Mouse (Mus musculus) large intestine, adult 2 months (tissue): ENCODE measurements around the gene Rabep2. TPM values are rescaled to one million over a fixed set of nuclear protein-coding genes. Genes with fewer than 3 reads are reported as not detected.
"Not testable (repeated sequence)": the region's sequence is repeated elsewhere in the genome, so short reads cannot be mapped to it uniquely, and the experiment has no call there.

Source experiments
- DNase-seq: peaks from one replicate; pipeline ENCODE4 v3.0.0-alpha.2; 2012; ENCODE audit warnings: low read depth, low spot score
- WGBS: fragments of 180-500 bp; shearing (Covaris S2); methylation state at CpG from one replicate; pipeline ENCODE4 v1.1.7; 2018; 5-methylcytosine and 5-hydroxymethylcytosine counted together
- polyA plus RNA-seq: library from polyadenylated mRNA; depleted of rRNA; stranded (reverse); fragments of >200 nt; gene quantifications from 2 replicates; pipeline ENCODE4 v1.2.3, GENCODE M21; 2012; rRNA removed

The Rabep2 gene
- 16.5 and 17.4 TPM in 2 replicates for polyA plus RNA-seq

DNA sequence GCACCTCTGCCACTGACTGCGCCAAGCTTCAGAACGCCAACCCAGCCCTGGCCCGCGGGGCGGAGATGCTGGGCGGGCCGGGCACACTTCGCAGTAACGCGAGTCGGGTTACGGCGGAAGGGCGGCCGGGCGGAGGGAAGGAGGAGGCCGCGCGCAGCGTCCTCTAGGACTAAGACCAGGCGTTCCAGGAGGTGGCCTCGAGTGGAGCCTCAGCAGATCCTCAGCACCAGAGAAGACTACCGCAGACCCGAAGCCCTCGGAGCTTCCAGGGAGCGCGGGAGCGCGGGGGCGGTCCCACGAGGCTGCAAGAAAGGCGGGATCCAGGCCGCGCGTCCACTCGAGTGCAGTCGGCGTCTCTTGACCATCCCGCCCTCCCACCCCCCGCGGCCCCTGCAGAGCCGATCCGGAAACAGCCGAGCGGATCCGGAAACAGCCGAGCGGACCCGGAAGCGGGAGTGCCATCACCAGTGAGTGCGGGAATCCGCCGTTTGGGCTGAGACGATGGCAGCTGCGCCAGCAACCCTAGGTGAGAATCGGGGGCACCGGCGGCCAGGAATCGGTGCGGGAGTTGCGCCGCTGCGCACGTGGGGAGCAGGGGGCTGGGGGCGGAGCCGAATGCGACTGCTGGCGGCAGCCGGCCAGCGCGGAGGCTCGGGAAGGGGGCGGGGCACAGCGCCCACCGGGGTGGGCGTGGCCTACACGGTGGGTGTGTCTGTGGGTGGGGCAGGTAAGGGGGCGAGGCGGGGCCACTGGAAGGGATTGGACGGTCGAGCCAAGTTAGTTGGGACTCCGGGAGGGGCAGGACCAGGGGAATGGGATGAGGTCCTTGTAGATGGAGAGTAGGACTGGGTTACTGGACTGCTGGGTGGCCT, at the start of gene Rabep2:
TSS of gene Rabep2 (plus strand) at position 129 of the 872 bp plus-strand sequence.
- DNase-seq, result peak; percentile 60
- WGBS, result under 1% methylated on average over 82 of the region's 82 CpGs

DNA sequence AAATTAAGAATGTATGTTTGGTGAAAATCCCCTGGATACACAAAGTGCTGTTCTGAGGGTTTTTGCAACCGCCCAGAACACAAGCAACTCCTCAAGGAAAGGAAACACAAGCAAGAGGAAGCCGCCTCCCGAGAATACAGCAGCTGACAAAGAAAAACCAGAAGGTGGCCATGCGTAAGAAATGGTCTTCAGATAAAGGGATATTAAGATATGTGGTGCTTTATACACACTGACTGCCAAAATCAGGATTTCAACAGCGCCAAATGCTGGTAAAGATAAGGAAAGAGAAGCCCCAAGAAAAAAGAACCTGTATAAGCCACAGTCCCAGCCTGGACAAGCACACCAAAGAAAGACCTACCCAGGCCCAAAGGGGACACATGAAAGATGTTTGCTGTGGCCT, 45.0 kb upstream of the Rabep2 start:
- no peak for DNase-seq
- 84% methylated on average over 5 of the region's 5 CpGs for WGBS

- no peak for DNase-seq
- WGBS, result 100% methylated on average over 1 of the region's 1 CpGs
Measured at GRCm38 (mm10) chr7:126388185-126388584, 40.4 kb upstream of the Rabep2 start.

- not testable (repeated sequence) for DNase-seq
- 44% methylated on average over 7 of the region's 7 CpGs for WGBS
Measured at GRCm38 (mm10) chr7:126392086-126392884, 36.3 kb upstream of the Rabep2 start.

- under 1% methylated on average over 59 of the region's 59 CpGs for WGBS
- peak; percentile 95 for DNase-seq
Measured at GRCm38 (mm10) chr7:126396298-126397119, 32.0 kb upstream of the Rabep2 start, which contains the start of gene Nfatc2ip. Gene Nfatc2ip, minus strand, starts transcription at chr7:126396737.

DNA sequence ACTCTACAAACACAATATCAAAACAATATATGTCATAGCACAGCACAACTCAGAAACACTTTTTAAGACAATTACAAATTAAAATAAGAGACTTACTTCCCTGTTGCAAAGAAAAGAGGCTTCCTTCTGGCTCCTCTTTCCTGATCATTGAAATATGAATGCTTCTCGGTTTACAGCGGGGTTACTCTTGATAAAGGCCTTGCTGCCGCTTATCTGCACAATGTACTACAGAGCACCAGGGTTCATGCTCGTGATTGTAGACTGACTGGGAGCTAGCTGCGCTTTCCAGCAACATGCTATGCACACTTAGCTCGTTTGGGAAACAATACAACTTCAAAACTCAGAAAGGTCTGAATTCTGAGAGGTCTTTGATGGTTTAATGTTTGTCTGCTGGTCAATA, 31.3 kb upstream of the Rabep2 start:
- DNase-seq, result no peak
- WGBS, result 64% methylated on average over 6 of the region's 6 CpGs

GRCm38 (mm10) chr7:126397822-126398221, 30.7 kb upstream of the Rabep2 start:
- no peak for DNase-seq
- 81% methylated on average over 4 of the region's 4 CpGs for WGBS

- peak; percentile 60 for DNase-seq
- 5% methylated on average over 5 of the region's 5 CpGs for WGBS
Measured at GRCm38 (mm10) chr7:126399548-126399947, 29.0 kb upstream of the Rabep2 start.

GRCm38 (mm10) chr7:126402518-126402917, 26.0 kb upstream of the Rabep2 start:
- not testable (repeated sequence) for DNase-seq
- 72% methylated on average over 8 of the region's 8 CpGs for WGBS

GRCm38 (mm10) chr7:126408686-126409085, 19.9 kb upstream of the Rabep2 start:
- DNase-seq, result no peak
- 77% methylated on average over 2 of the region's 2 CpGs for WGBS

- no peak for DNase-seq
- WGBS, result 86% methylated on average over 4 of the region's 4 CpGs
Measured at GRCm38 (mm10) chr7:126411061-126411460, 17.5 kb upstream of the Rabep2 start.

GRCm38 (mm10) chr7:126414725-126415124, 13.8 kb upstream of the Rabep2 start, which contains the start of gene Cd19:
Gene Cd19, minus strand, starts transcription at chr7:126414889.
- 85% methylated on average over 6 of the region's 6 CpGs for WGBS
- DNase-seq, result no peak

DNA sequence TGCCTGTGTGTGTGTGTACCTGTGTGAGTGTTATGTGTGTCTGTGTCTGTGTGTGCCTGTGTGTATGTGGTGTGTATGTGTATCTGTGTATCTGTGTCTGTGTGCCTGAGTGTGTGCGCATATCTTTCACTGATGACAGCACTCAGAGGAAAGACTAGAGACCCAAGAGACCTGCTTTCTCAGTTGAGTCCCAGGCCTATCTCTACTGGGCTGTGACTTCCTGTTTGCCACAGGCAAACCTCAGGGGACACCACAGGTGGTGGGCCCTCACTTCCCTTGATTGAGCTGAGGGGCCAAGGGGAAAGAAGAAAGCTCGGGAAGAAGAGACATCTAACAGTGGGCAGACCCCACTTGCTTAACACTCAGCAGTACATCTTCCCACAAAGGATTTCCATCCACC, 11.9 kb upstream of the Rabep2 start:
- DNase-seq, result no peak
- WGBS, result 73% methylated on average over 2 of the region's 2 CpGs

DNA sequence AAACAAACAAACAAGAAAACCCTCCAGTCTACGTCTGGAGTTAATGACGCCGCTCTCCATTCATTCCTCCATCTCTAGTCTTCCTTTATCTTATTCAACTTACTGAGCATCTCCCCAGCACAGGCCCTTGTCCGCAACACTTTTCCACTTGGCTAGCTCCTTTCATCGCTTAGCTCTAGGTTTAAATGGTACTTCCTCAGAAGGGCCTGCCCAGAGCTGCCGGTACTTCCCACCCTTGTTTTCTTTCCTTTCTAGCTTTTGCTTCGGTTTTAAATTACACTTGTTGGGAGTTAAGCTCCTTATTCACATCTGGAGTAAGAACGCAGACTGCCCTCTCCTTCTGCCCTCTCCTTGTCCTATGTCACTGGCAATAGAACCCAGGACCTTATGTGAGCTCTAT, 11.5 kb upstream of the Rabep2 start:
- WGBS, result 74% methylated on average over 8 of the region's 8 CpGs
- no peak for DNase-seq

DNA sequence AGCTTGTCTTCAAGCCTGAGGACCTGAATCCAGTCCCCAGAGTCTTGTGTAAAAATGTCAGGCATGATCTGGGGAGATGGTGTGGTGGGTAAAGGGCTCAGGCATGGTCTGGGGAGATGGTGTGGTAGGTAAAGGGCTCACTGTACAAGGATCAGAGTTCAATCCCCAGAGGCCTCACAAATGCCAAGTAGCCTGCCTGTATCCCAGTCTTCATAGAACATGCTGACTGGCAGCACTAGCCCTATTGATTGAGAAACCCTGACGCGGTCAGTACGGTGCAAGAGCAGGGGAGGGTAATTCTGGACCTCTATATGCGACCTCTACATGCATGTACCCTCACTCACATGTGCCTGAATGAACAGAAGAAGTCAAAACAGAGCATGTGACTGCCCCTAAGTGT, 11.0 kb upstream of the Rabep2 start:
- DNase-seq, result no peak
- WGBS, result 94% methylated on average over 4 of the region's 4 CpGs

GRCm38 (mm10) chr7:126418496-126418895, 10.1 kb upstream of the Rabep2 start:
- DNase-seq, result no peak
- 33% methylated on average over 3 of the region's 3 CpGs for WGBS

GRCm38 (mm10) chr7:126421756-126422155, 6.8 kb upstream of the Rabep2 start:
- DNase-seq, result no peak
- WGBS, result 78% methylated on average over 5 of the region's 5 CpGs

- no peak for DNase-seq
- 75% methylated on average over 6 of the region's 6 CpGs for WGBS
Measured at GRCm38 (mm10) chr7:126424161-126424560, 4.4 kb upstream of the Rabep2 start.

DNA sequence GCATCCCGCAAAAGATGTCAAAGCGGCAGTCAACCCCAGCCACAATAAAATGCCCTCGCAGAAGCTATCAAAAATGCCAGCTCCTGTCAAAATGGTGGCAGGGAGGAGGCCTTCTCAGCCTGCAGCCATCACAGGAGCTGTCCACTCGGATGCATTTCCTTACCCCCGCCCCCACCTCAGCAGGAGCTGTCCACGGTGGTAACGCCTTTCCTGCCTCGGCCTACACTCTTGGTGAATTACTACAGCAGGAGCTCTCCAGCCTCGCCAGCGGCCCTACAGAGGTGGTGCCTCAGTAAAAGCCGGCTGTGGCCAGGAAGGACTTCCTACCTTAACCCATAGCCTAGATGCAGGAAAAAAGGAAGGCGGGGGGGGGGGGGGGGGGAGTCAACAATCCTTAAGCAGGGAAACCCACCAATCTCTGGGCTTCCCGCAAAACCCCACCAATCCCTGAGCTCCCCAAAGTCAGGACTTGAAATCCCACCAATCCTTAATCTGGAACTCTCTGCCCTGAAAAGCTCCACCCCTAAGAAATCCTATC, 1.2 kb upstream of the Rabep2 start:
- 68% methylated on average over 13 of the region's 13 CpGs for WGBS
- no peak for DNase-seq
